Mouse (Mus musculus) limb, embryonic 12.5 days (tissue): ENCODE measurements around the gene Cacna1c. TPM values are rescaled to one million over a fixed set of nuclear protein-coding genes. Genes with fewer than 3 reads are reported as not detected.

Experiments used
- ATAC-seq: fragments of 200-750 bp; cut with Nextera tagmentation; 2 replicates; pipeline ENCODE4 v1.8.0; 2017; ENCODE audit warnings: low read depth, moderate TSS enrichment; ENCODE audit not compliant: insufficient number of reproducible peaks, insufficient read depth, low FRiP score, low TSS enrichment
- H3K27ac ChIP-seq: fragments of 300-500 bp; sonication (generic); 2 replicates; pipeline ENCODE4 v1.5.1; 2016; ENCODE audit warnings: mild to moderate bottlenecking, moderate library complexity
- H3K27me3 ChIP-seq: fragments of 300-500 bp; sonication (generic); 2 replicates; pipeline ENCODE4 v1.6.1; 2016; ENCODE audit warnings: mild to moderate bottlenecking, moderate library complexity
- H3K36me3 ChIP-seq: fragments of 300-500 bp; sonication (generic); 2 replicates; pipeline ENCODE4 v1.6.1; 2016; ENCODE audit warnings: mild to moderate bottlenecking, moderate library complexity
- H3K4me1 ChIP-seq: fragments of 300-500 bp; sonication (generic); replicated peaks from 2 replicates; pipeline ENCODE4 v1.6.1; 2016
- H3K4me2 ChIP-seq: fragments of 300-500 bp; sonication (generic); 2 replicates; pipeline ENCODE4 v1.6.1; 2016; ENCODE audit warnings: mild to moderate bottlenecking, moderate library complexity
- H3K4me3 ChIP-seq: fragments of 300-500 bp; sonication (generic); replicated peaks from 2 replicates; pipeline ENCODE4 v1.5.1; 2016; ENCODE audit warnings: mild to moderate bottlenecking
- H3K9ac ChIP-seq: fragments of 300-500 bp; sonication (generic); replicated peaks from 2 replicates; pipeline ENCODE4 v1.6.1; 2016; ENCODE audit warnings: mild to moderate bottlenecking, moderate library complexity
- H3K9me3 ChIP-seq: fragments of 300-500 bp; sonication (generic); 2 replicates; pipeline ENCODE4 v1.6.1; 2016; ENCODE audit warnings: mild to moderate bottlenecking, moderate library complexity
- WGBS: fragments of 180-500 bp; shearing (Covaris S2); methylation state at CpG from one replicate; pipeline ENCODE4 v1.1.7; 2016; 5-methylcytosine and 5-hydroxymethylcytosine counted together
- polyA plus RNA-seq: library from polyadenylated mRNA; unstranded; fragments of >200 nt; fragmentation: Nextera tagmentation; extraction: Ambion mirVana; gene quantifications from 2 replicates; pipeline ENCODE4 v1.2.1, GENCODE M21; 2016

The Cacna1c gene
- polyA plus RNA-seq, 1 experiment from 2014 or later, result 13.8 TPM

DNA sequence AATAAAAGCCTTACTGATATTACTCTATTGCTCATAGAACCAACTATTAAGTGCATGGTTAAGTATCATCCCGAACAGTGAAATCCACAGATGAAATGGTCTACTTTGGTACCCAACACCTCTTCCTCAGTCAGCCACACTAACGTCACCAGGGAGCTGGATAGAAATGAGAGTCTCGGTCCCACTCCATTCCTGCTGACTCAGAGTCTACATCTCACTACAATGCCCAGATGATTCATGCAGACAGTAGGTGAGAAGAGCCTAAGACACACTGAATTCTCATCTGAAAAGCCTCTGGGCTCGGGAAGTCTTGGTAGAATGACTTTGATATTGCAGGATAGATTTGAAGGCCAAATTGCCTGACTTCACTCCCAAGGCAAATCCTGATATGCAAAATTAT is 240.0 kb downstream of the Cacna1c start:
- Histone ChIP-seq H3K27ac (no peak overlapping the region), H3K4me1 (no peaks in the 10 kb centered on the region), H3K9me3 (no peaks in the 10 kb centered on the region), H3K9ac (no peak overlapping the region), H3K4me2 (no peak overlapping the region), H3K27me3 (no peaks in the 10 kb centered on the region), H3K4me3 (no peak overlapping the region), H3K36me3 (no peaks in the 10 kb centered on the region)
- ATAC-seq, result no peak
- WGBS, result 91% methylated on average over 4 of the region's 4 CpGs

DNA sequence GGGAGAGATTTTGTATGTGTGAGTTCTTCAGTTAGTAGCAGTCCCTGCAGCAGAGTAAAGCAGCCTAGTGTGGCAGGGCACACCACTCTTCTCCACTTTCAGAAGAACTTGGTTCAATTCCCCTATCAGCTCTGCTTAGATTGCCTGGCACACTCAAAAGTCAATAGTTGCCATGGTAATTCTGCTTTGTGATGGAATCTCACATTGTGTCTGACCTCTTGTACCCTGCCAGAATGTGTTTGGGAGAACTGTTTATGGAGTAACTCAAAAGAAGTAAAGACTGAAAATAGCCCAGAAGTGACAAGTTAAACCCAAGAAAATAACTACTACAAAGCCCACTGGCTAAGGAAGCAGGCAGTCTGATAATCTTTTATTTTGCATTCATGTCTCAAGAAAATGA is 240.4 kb downstream of the Cacna1c start:
- no peak for ATAC-seq
- H3K4me2 ChIP-seq, result no peak overlapping the region
- H3K27me3 ChIP-seq, result no peaks in the 10 kb centered on the region
- no peaks in the 10 kb centered on the region for H3K4me1 ChIP-seq
- H3K36me3 ChIP-seq, result no peaks in the 10 kb centered on the region
- H3K4me3 ChIP-seq, result no peak overlapping the region
- no peak overlapping the region for H3K9ac ChIP-seq
- H3K9me3 ChIP-seq, result no peaks in the 10 kb centered on the region
- H3K27ac ChIP-seq, result no peak overlapping the region

- no peaks in the 10 kb centered on the region for H3K27me3 ChIP-seq
- no peak overlapping the region for H3K27ac ChIP-seq
- H3K9ac ChIP-seq, result no peak overlapping the region
- H3K4me1 ChIP-seq, result peaks cover 3% of the 10 kb centered on the region; the same call in 1 of the 2 replicates
- H3K4me3 ChIP-seq, result no peak overlapping the region
- no peaks in the 10 kb centered on the region for H3K36me3 ChIP-seq
- no peak for ATAC-seq
- H3K4me2 ChIP-seq, result no peak overlapping the region
- 94% methylated on average over 7 of the region's 7 CpGs for WGBS
- H3K9me3 ChIP-seq, result no peaks in the 10 kb centered on the region
Observed at GRCm38 (mm10) chr6:118954988-118955554, 241.1 kb downstream of the Cacna1c start.

DNA sequence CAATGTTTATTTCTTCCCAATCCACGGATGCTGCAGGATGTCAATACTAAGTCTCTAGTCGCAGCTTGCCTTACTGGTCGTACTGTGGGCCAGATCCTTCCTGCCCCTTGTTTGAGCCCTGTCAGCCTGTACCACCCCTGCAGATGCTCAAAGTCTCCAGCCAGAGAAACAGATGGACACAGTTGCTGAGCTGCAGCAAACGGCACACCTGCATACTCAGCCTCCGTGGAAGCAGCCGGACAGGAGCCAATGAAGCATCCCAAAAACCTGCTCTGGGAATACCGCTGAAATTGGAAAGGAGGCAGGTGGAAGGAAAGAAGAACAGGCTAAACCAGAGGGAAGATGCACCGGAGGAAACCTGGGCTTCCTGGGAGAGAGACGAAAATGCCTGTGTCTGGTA is 243.8 kb downstream of the Cacna1c start:
- H3K9me3 ChIP-seq, result no peaks in the 10 kb centered on the region
- ATAC-seq, result no peak
- H3K27me3 ChIP-seq, result no peaks in the 10 kb centered on the region
- no peak overlapping the region for H3K27ac ChIP-seq
- H3K36me3 ChIP-seq, result no peaks in the 10 kb centered on the region
- peaks cover 8% of the 10 kb centered on the region for H3K4me1 ChIP-seq
- no peak overlapping the region for H3K4me3 ChIP-seq
- H3K4me2 ChIP-seq, result no peak overlapping the region
- 86% methylated on average over 9 of the region's 9 CpGs for WGBS
- H3K9ac ChIP-seq, result no peak overlapping the region

DNA sequence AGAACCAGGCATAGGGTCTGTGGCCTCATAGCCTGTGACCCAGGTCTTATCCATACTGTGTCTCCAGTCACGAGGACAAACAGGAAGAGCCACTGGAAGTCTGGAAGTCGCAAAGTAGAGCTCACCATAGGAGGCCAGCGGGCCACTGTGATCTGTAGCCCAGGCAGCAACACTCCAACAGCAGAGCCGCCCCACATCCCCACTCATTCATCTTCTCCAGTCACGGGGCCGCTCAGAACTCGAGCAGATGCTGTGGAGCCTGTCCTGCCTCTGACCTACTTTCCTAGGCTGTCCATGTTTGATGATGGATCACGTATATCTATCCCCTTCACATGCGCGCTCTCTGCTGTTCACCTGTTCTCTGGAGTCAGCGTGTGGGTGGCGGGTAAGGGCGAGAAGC is 246.0 kb downstream of the Cacna1c start:
- H3K27me3 ChIP-seq, result no peaks in the 10 kb centered on the region
- no peaks in the 10 kb centered on the region for H3K9me3 ChIP-seq
- WGBS, result 68% methylated on average over 13 of the region's 13 CpGs
- H3K9ac ChIP-seq, result no peak overlapping the region
- H3K36me3 ChIP-seq, result no peaks in the 10 kb centered on the region
- no peak for ATAC-seq
- H3K27ac ChIP-seq, result no peak overlapping the region
- H3K4me3 ChIP-seq, result no peak overlapping the region
- H3K4me2 ChIP-seq, result no peak overlapping the region
- H3K4me1 ChIP-seq, result peaks cover 14% of the 10 kb centered on the region

DNA sequence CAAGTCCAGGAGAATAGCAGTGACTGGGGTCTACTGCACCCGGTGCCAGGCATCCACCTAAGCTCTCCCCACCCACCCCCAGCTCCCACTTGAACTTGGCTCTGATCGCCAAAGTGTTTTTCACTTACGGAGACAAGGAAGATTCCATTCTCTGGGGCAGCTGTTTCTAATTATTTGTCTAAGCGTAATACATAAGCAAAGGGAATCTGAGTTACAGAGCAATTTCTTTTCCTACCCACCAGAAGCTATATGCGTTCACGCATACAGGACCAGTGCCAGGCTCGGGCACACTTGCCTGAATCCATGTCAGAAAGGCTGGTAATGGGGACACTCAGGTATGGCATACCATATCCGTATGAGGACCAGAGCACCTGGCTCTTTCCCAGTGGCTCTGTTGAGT is 248.9 kb downstream of the Cacna1c start:
- H3K27ac ChIP-seq, result 0 out of 2 replicates have a peak overlapping the region, but pooled peaks have one; percentile 4
- no peaks in the 10 kb centered on the region for H3K36me3 ChIP-seq
- 62% methylated on average over 8 of the region's 8 CpGs for WGBS
- H3K4me2 ChIP-seq, result no peak overlapping the region
- no peak overlapping the region for H3K9ac ChIP-seq
- ATAC-seq, result no peak
- no peak overlapping the region for H3K4me3 ChIP-seq
- H3K9me3 ChIP-seq, result no peaks in the 10 kb centered on the region
- peaks cover 14% of the 10 kb centered on the region for H3K4me1 ChIP-seq
- no peaks in the 10 kb centered on the region for H3K27me3 ChIP-seq

GRCm38 (mm10) chr6:118946660-118947059 is 249.6 kb downstream of the Cacna1c start:
- Histone ChIP-seq H3K9ac (no peak overlapping the region), H3K4me3 (no peak overlapping the region), H3K9me3 (no peaks in the 10 kb centered on the region), H3K4me1 (peaks cover 20% of the 10 kb centered on the region), H3K36me3 (no peaks in the 10 kb centered on the region), H3K27ac (0 out of 2 replicates have a peak overlapping the region, but pooled peaks have one; percentile 4), H3K4me2 (no peak overlapping the region), H3K27me3 (no peaks in the 10 kb centered on the region)
- no peak for ATAC-seq
- 89% methylated on average over 6 of the region's 6 CpGs for WGBS

GRCm38 (mm10) chr6:118944093-118944492 is 252.1 kb downstream of the Cacna1c start:
- Histone ChIP-seq H3K4me2 (no peak overlapping the region), H3K4me3 (no peak overlapping the region), H3K27me3 (no peaks in the 10 kb centered on the region), H3K9ac (no peak overlapping the region), H3K36me3 (no peaks in the 10 kb centered on the region), H3K9me3 (no peaks in the 10 kb centered on the region), H3K27ac (no peak overlapping the region), H3K4me1 (peaks cover 19% of the 10 kb centered on the region)
- ATAC-seq, result no peak
- WGBS, result 88% methylated on average over 4 of the region's 4 CpGs

- H3K27me3 ChIP-seq, result no peaks in the 10 kb centered on the region
- H3K27ac ChIP-seq, result no peak overlapping the region
- no peak overlapping the region for H3K4me3 ChIP-seq
- H3K4me2 ChIP-seq, result no peak overlapping the region
- H3K4me1 ChIP-seq, result peaks cover 21% of the 10 kb centered on the region
- H3K9me3 ChIP-seq, result no peaks in the 10 kb centered on the region
- no peak for ATAC-seq
- H3K36me3 ChIP-seq, result no peaks in the 10 kb centered on the region
- H3K9ac ChIP-seq, result no peak overlapping the region
- WGBS, result 72% methylated on average over 4 of the region's 4 CpGs
Observed at GRCm38 (mm10) chr6:118941816-118942215, 254.4 kb downstream of the Cacna1c start.

- no peaks in the 10 kb centered on the region for H3K9me3 ChIP-seq
- no peak for ATAC-seq
- H3K4me1 ChIP-seq, result peaks cover 21% of the 10 kb centered on the region
- no peaks in the 10 kb centered on the region for H3K27me3 ChIP-seq
- H3K4me2 ChIP-seq, result no peak overlapping the region
- H3K27ac ChIP-seq, result no peak overlapping the region
- H3K9ac ChIP-seq, result no peak overlapping the region
- WGBS, result 81% methylated on average over 3 of the region's 3 CpGs
- H3K4me3 ChIP-seq, result no peak overlapping the region
- no peaks in the 10 kb centered on the region for H3K36me3 ChIP-seq
Observed at GRCm38 (mm10) chr6:118941036-118941435, 255.2 kb downstream of the Cacna1c start.

DNA sequence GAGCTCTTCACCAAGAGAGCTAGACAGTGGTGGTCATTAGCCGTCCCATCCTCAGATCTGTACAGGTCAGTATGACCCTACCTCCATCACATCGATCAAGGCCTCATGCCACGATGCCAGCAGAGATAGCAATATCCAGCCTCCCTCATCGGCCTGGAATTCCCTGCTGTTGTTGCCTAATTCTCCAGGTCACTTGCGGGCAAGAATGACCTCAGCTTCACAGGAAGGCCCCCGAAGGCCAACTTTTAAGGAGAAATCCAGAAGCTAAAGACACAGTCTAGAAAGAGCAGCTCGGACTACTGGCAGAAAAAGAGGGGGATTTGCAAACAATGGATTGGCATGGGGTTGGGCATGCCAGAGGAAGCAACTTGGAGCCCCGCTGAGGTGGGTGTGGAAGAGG is 256.6 kb downstream of the Cacna1c start:
- Histone ChIP-seq H3K4me3 (no peak overlapping the region), H3K4me2 (no peak overlapping the region), H3K4me1 (peaks cover 32% of the 10 kb centered on the region), H3K27ac (no peak overlapping the region), H3K9ac (no peak overlapping the region), H3K9me3 (no peaks in the 10 kb centered on the region), H3K27me3 (no peaks in the 10 kb centered on the region), H3K36me3 (no peaks in the 10 kb centered on the region)
- ATAC-seq, result no peak
- WGBS, result 88% methylated on average over 8 of the region's 8 CpGs

DNA sequence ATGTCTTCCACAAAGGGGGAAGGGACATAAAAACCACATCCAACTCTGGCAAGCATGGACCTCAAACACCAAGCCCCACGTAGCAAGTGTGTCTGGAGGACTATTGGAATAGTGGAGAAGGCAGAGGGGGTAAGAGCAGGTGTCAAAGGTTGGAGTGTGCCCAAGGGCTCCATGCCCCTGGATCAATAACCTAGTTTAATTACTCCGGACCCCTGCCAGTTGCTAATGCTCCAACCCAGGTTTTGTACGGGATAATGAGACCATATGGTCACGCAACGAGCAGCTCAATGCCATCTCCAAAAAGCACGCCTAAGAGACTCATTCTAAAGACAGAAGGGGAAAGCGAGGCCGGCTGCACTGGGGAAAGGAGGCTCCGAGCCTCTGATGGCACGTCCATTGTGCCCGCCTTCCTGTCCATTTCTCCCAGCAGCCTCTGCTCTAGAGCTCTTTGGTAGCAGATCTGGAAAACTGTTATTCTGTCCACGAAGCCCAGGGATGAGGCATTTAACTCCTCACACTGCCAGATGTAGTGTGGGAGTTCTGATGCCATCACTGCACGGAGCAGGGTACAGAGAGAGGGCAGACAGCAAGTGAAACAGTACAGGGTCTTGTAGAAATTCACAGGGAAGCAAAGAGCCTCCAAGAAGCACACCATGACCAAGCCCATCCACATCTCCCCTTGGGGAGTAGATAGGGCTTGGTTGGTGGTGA is 257.7 kb downstream of the Cacna1c start:
- 54% methylated on average over 13 of the region's 13 CpGs for WGBS
- no peaks in the 10 kb centered on the region for H3K36me3 ChIP-seq
- no peak overlapping the region for H3K9ac ChIP-seq
- H3K9me3 ChIP-seq, result no peaks in the 10 kb centered on the region
- no peak overlapping the region for H3K4me2 ChIP-seq
- H3K4me3 ChIP-seq, result no peak overlapping the region
- peaks cover 39% of the 10 kb centered on the region for H3K4me1 ChIP-seq
- no peaks in the 10 kb centered on the region for H3K27me3 ChIP-seq
- no peak for ATAC-seq
- no peak overlapping the region for H3K27ac ChIP-seq
